Mouse (Mus musculus) myocyte (in vitro differentiated cells): ENCODE measurements around the gene Hoxb3.

Experiments
- MAX ChIP-seq: IDR thresholded peaks from one replicate; pipeline ENCODE4 v1.6.1; 2011; ENCODE audit warnings: low read depth, mild to moderate bottlenecking, control low read depth
- MYOG ChIP-seq, 3 experiments: IDR thresholded peaks; one replicate each; pipeline ENCODE4 v1.6.1; 2011; ENCODE audit warnings: control low read depth in 2 of 3, low read depth in 2 of 3, mild to moderate bottlenecking in 2 of 3; ENCODE audit not compliant: insufficient read length in 2 of 3, control insufficient read depth in 1 of 3, insufficient read depth in 1 of 3
- POLR2A ChIP-seq: IDR thresholded peaks from one replicate; pipeline ENCODE4 v1.6.1; 2011; ENCODE audit warnings: low read depth, mild to moderate bottlenecking, control low read depth, moderate library complexity; ENCODE audit not compliant: insufficient read length
- POLR2AphosphoS2 ChIP-seq: IDR thresholded peaks from one replicate; pipeline ENCODE4 v1.6.1; 2011; ENCODE audit warnings: low read depth, control low read depth; ENCODE audit not compliant: insufficient read length
- USF1 ChIP-seq: IDR thresholded peaks from one replicate; pipeline ENCODE4 v1.6.1; 2011; ENCODE audit warnings: low read depth, mild to moderate bottlenecking, control low read depth, moderate library complexity

DNA sequence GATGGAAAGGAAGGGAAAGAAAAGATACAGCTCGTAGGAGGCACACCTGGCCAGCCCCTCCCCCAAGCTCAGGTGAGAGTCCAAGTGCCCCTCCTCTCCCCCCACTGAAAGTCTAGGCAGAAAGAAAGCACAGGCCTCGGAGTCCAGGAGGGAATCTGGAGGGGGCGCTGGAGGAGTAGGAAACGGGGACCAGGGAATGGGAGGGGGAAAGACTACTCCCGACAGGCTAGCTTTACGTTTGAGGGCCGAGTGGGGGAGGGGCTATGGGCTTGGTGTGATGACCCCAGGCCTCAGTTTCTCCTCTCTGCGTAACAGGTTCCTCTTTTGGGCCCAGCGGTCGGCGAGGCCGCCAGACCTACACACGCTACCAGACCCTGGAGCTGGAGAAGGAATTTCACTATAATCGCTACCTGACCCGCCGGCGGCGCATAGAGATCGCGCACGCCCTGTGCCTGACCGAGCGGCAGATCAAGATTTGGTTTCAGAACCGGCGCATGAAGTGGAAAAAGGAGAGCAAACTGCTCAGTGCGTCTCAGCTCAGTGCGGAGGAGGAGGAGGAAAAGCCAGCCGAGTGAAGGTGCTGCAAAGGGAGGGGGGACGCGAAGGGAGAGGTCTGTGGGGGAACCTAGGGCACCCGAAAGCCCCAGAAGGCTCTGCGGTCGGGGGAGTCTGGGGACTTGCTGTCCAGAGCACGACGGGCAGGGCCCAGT lies 22.6 kb upstream of the Hoxb3 start:
- no peak for TF ChIP-seq USF1
- no peak for TF ChIP-seq MAX
- no peak for TF ChIP-seq POLR2A
- TF ChIP-seq MYOG (IDR thresholded peaks at IDR 0.05; ENCODE audit: control insufficient read depth in 1 of 3, insufficient read depth in 1 of 3, insufficient read length in 2 of 3, low read depth in 2 of 3) = no peak
- no peak for TF ChIP-seq POLR2AphosphoS2
